18 mouse cellular contexts compared by ENCODE assay signal in the genomic region with DNA sequence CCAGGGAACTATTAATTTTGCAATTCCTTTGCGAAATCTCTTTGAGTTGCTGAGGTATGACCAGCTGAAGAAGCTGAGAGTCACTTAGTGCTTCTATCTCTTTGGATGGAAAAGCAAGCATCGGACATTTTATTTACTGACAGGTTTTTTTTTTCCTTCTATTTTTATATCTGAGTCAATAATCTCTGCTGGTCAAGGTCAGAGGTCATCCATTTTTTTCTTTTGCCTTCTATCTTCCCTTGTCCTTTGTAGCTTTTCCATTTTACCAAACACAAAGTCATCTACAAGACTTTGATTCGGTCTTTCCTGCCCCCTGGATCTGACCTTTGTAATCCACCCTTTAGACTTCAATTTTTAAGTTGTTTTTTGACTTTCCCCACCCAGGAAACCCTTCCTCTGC.
DNase-seq lines count a peak whose midpoint lies in the region; ATAC-seq and TF ChIP-seq lines count a peak whose summit lies in the region.
"Had no signal": no experiment of that assay in that cellular context is flagged by ENCODE, and none has a peak within 500 bp of the region (broad histone marks: within the 10 kb centered on the region; RNA-seq: fewer than 3 reads in every experiment).

No protein-coding gene starts in this region.

- H3K9me3 ChIP-seq in liver, embryonic 12.5 days (replicated peaks): peaks cover 2% of the 10 kb centered on the region; the same call in 1 of the 2 replicates

- TF ChIP-seq POLR2A in liver, adult 2 months (IDR thresholded peaks at IDR 0.05; ENCODE audit: extremely low read depth, insufficient read depth, low read length): no peak

- no peak for ATAC-seq in liver, embryonic 12.5 days
- ATAC-seq: activated CD4-positive, CD25-positive, alpha-beta regulatory T cell, adult 4 months; CD4-positive, CD25-positive, alpha-beta regulatory T cell, adult 4 months; Patski had no signal

- DNase-seq in liver, adult 2 months (ENCODE audit: extremely low read depth, low read depth, low spot score): peak; percentile 94
- DNase-seq: adrenal gland, adult 2 months; adrenal gland, adult 8-10 months; adrenal gland, postnatal 10 days; adrenal gland, postnatal 14 days; adrenal gland, postnatal 25 days; adrenal gland, postnatal 36 days; B cell, adult 2 months; cerebellum, adult 11 months; cerebellum, adult 11-12 months; cerebellum, adult 18-20 months; cerebellum, adult 2 months had no signal

- peaks cover 27% of the 10 kb centered on the region for H3K4me1 ChIP-seq in liver, adult 2 months (ENCODE audit: control insufficient read depth, insufficient read depth, low read length)
- no peaks in the 10 kb centered on the region for H3K4me1 ChIP-seq in liver, embryonic 12.5 days

- TF ChIP-seq CTCF in liver, adult 2 months (IDR thresholded peaks at IDR 0.05; ENCODE audit: low read depth, low read length): no peak

- H3K9ac ChIP-seq in liver, adult 2 months (ENCODE audit: low read depth, low read length): no peak overlapping the region
- no peak overlapping the region for H3K9ac ChIP-seq in liver, embryonic 12.5 days

- no peaks in the 10 kb centered on the region for H3K79me2 ChIP-seq in liver, adult 2 months (ENCODE audit: control insufficient read depth, insufficient read depth, low read length)

- no peaks in the 10 kb centered on the region for H3K36me3 ChIP-seq in liver, adult 2 months (ENCODE audit: control insufficient read depth, insufficient read depth, low read length)
- no peaks in the 10 kb centered on the region for H3K36me3 ChIP-seq in liver, embryonic 12.5 days
- H3K36me3 ChIP-seq: G1E had no signal

- WGBS in liver, adult 2 months: 20% methylated on average over 3 of the region's 3 CpGs
- WGBS in liver, embryonic 12.5 days (ENCODE audit: insufficient replicate concordance): 57% methylated on average over 3 of the region's 3 CpGs

- no peak overlapping the region for H3K27ac ChIP-seq in liver, adult 2 months (replicated peaks; ENCODE audit: insufficient read depth, low read depth, low read length)
- no peak overlapping the region for H3K27ac ChIP-seq in liver, embryonic 12.5 days

- no peak overlapping the region for H3K4me2 ChIP-seq in liver, embryonic 12.5 days

- no peaks in the 10 kb centered on the region for H3K27me3 ChIP-seq in liver, adult 2 months (ENCODE audit: control insufficient read depth, insufficient read depth, low read length)
- H3K27me3 ChIP-seq in liver, embryonic 12.5 days (replicated peaks): no peaks in the 10 kb centered on the region
- H3K27me3 ChIP-seq: CH12.LX, Patski had no signal

- H3K4me3 ChIP-seq in liver, adult 2 months (ENCODE audit: insufficient read depth, low read depth, low read length): no peak overlapping the region
- no peak overlapping the region for H3K4me3 ChIP-seq in liver, embryonic 12.5 days
